Mouse (Mus musculus): ENCODE data around the gene Ahcyl1.

DNA sequence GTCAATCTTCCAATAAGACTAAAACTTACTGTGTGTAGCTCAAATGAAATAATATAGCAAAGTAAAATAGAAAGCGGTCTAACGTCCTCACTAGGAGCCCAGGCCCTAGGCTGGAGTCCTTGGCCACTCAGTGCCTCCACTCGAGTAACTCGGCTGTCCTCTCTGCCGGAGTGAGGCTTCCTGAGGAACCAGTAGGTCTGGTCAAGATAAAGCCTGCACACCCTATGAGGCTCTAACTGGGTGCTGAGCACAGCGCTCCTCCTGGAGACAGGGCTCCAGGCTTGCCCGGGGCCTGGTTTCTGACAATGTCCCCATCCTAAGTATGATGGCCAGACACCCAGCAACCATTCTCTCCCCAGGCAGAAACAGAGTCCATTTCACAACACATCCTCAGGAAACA, 73.8 kb downstream of the Ahcyl1 start:
- TF ChIP-seq CTCF (IDR thresholded peaks at IDR 0.05; ENCODE audit: low read depth): no peak
- no peak for TF ChIP-seq EP300 (IDR thresholded peaks at IDR 0.05; ENCODE audit: low read depth)
